Mouse (Mus musculus) thymus, adult 18-20 months (tissue): ENCODE measurements around the gene Phldb1.
"Not testable (repeated sequence)": the region's sequence is repeated elsewhere in the genome, so short reads cannot be mapped to it uniquely, and the experiment has no call there.

Experiments
- DNase-seq, 2 experiments: peaks; one replicate each; pipeline ENCODE4 v3.0.0; 2022; ENCODE audit warnings: mixed read lengths in 2 of 2

Phldb1 gene

GRCm38 (mm10) chr9:44648881-44649281, 86.1 kb downstream of the Phldb1 start:
- peak; percentile 30 to 54 for DNase-seq

GRCm38 (mm10) chr9:44647656-44648055, 87.3 kb downstream of the Phldb1 start:
- DNase-seq = no peak

GRCm38 (mm10) chr9:44647026-44647425, 88.0 kb downstream of the Phldb1 start:
- no peak for DNase-seq

GRCm38 (mm10) chr9:44646366-44646765, 88.6 kb downstream of the Phldb1 start:
- no peak for DNase-seq

DNA sequence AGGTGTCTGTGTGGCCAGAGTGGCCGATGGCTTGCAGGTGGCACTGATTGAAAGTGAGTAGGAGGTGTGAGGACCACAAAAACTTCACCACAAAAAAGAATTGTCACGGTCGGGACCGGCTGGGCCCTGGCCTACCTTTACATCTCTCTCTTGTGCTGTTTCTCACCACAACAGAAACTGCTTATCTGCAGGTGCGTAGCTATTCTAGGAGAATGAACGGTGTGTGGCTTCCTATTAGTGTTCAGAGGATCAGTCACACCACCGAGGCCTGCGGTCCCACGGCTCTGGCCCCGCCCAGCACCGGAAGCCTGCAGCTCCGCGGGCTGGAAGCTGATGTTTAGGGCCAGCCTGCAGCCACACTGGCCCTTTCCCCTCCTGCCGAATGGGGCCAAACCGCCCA, 89.1 kb downstream of the Phldb1 start:
- peak; percentile 68 to 78 for DNase-seq

DNA sequence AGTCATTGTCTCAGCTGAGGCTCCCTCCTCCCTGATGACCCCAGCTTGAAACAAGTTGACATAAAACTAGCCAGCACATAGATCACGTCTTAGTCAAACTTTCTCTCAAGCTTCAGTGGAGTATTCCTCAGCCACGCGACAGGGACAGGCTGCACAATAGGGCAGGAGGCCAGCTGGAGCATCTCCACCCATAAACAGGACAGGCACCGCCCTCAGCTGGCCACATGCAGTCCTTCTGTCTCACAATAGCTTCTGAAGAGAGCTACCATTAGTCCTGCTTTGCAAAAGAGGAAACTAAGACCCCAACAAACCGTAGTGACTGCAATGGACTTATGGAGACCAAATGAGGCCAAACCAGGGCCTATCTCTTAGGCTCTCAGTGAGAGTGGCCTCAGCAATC, 89.5 kb downstream of the Phldb1 start:
- no peak for DNase-seq

DNA sequence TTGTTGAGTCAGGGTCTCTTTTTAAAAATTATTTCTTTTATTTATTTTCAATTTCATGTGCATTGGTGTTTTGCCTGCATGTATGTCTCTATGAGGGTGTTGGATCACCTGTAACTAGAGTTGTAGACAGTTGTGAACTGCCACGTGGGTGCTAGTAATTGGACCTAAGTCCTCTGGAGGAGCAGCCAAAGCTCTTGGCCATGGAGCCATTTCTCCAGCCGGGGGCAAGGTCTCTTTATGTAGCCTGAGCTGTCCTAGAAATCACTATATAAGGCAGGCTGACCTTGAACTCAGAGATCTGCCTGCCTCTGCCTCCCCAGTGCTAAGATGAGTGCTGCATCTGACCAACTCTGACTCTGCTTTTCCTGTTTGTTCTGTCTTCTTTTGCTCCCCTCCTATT, 90.8 kb downstream of the Phldb1 start:
- no peak for DNase-seq

DNA sequence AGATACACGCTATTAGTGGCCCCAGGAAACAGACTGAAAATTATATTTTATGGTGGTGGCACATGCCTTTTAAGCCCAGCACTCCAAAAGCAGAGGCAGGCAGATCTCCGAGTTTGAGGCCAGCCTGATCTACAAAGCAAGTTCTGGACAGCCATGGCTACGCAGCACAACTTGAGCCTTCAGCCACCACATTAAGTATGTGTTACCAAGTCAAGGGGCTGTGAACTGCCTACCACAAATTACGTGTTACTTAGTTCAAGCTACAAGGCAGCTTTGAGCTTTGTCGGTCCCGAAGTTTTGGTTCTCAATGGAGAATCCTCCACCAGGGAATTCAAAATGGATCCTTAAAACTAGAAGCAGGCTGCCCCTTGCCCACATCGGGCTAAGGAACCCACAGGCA, 91.9 kb downstream of the Phldb1 start:
- no peak for DNase-seq

GRCm38 (mm10) chr9:44641616-44642015, 93.4 kb downstream of the Phldb1 start:
- DNase-seq = no peak

GRCm38 (mm10) chr9:44640646-44641357, 94.2 kb downstream of the Phldb1 start:
- DNase-seq = no peak

DNA sequence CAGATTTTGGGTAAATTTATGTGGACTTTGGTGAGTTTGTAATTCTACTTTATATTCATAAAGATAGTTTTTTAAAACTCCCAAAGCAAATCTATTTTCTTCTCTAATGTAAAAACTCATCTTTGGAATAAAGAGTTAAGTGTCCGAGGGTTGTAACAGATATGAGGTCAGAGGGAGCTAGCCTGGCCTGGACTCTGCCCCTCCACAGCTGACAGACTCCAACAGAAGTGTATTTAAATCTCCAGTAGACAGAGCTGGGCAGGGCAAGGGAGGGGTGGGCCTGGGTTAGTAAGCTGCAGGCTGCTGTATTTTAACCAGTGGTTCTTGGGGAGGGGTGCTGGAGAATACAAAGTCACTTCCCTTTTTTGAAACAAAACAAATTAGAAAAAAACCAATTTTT, 95.0 kb downstream of the Phldb1 start:
- not testable (repeated sequence) for DNase-seq

DNA sequence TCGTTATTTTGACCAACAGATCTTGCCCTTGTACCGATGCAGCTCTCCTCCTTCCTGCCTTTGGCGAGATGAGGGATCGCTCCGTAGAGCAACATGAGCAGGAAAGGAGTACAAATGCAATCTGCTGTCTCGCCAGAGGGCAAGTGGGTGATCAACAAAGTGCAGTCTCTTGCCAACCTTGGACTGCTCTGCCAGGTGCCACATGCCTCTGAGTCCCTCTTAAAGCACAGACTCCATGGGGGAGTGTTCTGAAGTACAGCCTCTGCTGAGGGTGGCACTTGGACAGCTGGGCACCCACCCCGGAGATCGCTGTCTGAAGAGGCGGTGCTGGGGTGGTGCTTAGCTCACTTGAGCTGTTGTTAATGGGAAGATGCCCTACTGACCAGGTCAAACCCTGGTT, 96.3 kb downstream of the Phldb1 start:
- DNase-seq = not testable (repeated sequence)

GRCm38 (mm10) chr9:44637551-44638169, 97.3 kb downstream of the Phldb1 start:
- no peak for DNase-seq
